Mouse (Mus musculus) heart, postnatal 0 days (tissue): Measurements from ENCODE around the gene 3110082I17Rik.

Experiments used
- CTCF ChIP-seq: IDR thresholded peaks from 2 replicates; pipeline ENCODE4 v1.5.1; 2016; ENCODE audit warnings: antibody characterized with exemption, control low read depth, low read depth
- EP300 ChIP-seq: IDR thresholded peaks from 2 replicates; pipeline ENCODE4 v1.6.1; 2016; ENCODE audit warnings: antibody characterized with exemption, low read depth

DNA sequence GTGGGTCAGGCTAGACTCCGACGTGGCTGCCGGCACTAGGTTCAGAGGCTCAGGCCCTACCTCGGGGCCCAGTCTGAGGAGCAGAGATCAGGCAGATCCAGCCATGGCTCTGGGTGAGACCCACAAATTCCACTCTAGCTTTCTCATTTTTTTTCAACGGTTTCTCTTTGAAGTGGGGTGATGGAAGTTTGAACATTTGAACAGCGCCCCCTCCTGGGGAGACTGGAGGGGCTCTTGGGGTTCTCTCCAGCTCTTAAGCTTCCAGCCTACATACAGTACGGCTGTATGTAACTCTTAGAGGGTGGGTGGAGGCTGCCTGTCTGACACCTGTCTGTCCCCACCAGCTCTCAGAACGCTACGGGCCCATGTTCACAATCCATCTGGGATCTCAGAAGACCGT lies 106.8 kb downstream of the 3110082I17Rik start:
- TF ChIP-seq CTCF (peak; percentile 7; the same call in 1 of the 2 replicates), EP300 (no peak)
